Mouse (Mus musculus): ENCODE data around the gene Rad9a. TPM values are rescaled to one million over a fixed set of nuclear protein-coding genes. Genes with fewer than 3 reads are reported as not detected.
"Not testable (repeated sequence)": the region's sequence is repeated elsewhere in the genome, so short reads cannot be mapped to it uniquely, and the experiment has no call there.

The Rad9a gene
- 33.2 and 38.3 TPM in 2 replicates for polyA plus RNA-seq (2014; fragmentation: Nextera tagmentation; extraction: Ambion mirVana)

GRCm38 (mm10) chr19:4201291-4201909 is at the start of gene Rad9a:
Gene Rad9a (minus strand): TSS chr19:4201662.
- ATAC-seq (replicated peaks; ENCODE audit: low FRiP score, low TSS enrichment, low read depth): peak; percentile 87
- no peaks in the 10 kb centered on the region for H3K27me3 ChIP-seq (replicated peaks; ENCODE audit: control insufficient read depth, insufficient read depth, low read length)
- peak; percentile 94 for DNase-seq (ENCODE audit: low spot score)
- peaks cover 31% of the 10 kb centered on the region for H3K36me3 ChIP-seq (ENCODE audit: control insufficient read depth, insufficient read depth, low read length)
- peak within 1 kb of the TSS; percentile 39; the same call in 1 of the 2 replicates for H3K27ac ChIP-seq (ENCODE audit: low read depth)
- H3K4me3 ChIP-seq (ENCODE audit: low read depth, low read length): peak within 1 kb of the TSS; percentile 67
- H3K9me3 ChIP-seq (ENCODE audit: control insufficient read depth, low read length): no peaks in the 10 kb centered on the region
- under 1% methylated on average over 34 of the region's 34 CpGs for WGBS
- H3K4me1 ChIP-seq (replicated peaks; ENCODE audit: control insufficient read depth, insufficient read depth, low read length): peaks cover 21% of the 10 kb centered on the region
- H3K4me2 ChIP-seq (ENCODE audit: low read length): peak within 1 kb of the TSS; percentile 99
- H3K9ac ChIP-seq (ENCODE audit: low read length): peak within 1 kb of the TSS; percentile 62

- ATAC-seq (replicated peaks; ENCODE audit: low FRiP score, low TSS enrichment, low read depth): 0 out of 2 replicates have a peak, but pooled peaks have one; percentile 15
- H3K4me3 ChIP-seq (ENCODE audit: low read depth, low read length); H3K36me3 ChIP-seq (ENCODE audit: control insufficient read depth, insufficient read depth, low read length); H3K4me1 ChIP-seq (replicated peaks; ENCODE audit: control insufficient read depth, insufficient read depth, low read length); H3K9ac ChIP-seq (ENCODE audit: low read length); H3K27ac ChIP-seq (ENCODE audit: low read depth); H3K4me2 ChIP-seq (ENCODE audit: low read length); H3K27me3 ChIP-seq (replicated peaks; ENCODE audit: control insufficient read depth, insufficient read depth, low read length); DNase-seq (ENCODE audit: low spot score); H3K9me3 ChIP-seq (ENCODE audit: control insufficient read depth, low read length): not testable (repeated sequence)
- 57% methylated on average over 1 of the region's 1 CpGs for WGBS
These were observed 47.2 kb upstream of the Rad9a start for GRCm38 (mm10) chr19:4248683-4249082.

GRCm38 (mm10) chr19:4247010-4247409 is 45.5 kb upstream of the Rad9a start:
- Histone ChIP-seq H3K36me3 (ENCODE audit: control insufficient read depth, insufficient read depth, low read length) (no peaks in the 10 kb centered on the region), H3K4me2 (ENCODE audit: low read length) (no peak overlapping the region), H3K4me3 (ENCODE audit: low read depth, low read length) (no peak overlapping the region), H3K9me3 (ENCODE audit: control insufficient read depth, low read length) (no peaks in the 10 kb centered on the region), H3K9ac (ENCODE audit: low read length) (no peak overlapping the region), H3K27me3 (replicated peaks; ENCODE audit: control insufficient read depth, insufficient read depth, low read length) (no peaks in the 10 kb centered on the region), H3K4me1 (replicated peaks; ENCODE audit: control insufficient read depth, insufficient read depth, low read length) (no peaks in the 10 kb centered on the region), H3K27ac (ENCODE audit: low read depth) (no peak overlapping the region)
- DNase-seq (ENCODE audit: low spot score) (no peak), ATAC-seq (replicated peaks; ENCODE audit: low FRiP score, low TSS enrichment, low read depth) (no peak)
- WGBS: 51% methylated on average over 1 of the region's 1 CpGs

GRCm38 (mm10) chr19:4244775-4245174 is 43.3 kb upstream of the Rad9a start:
- Histone ChIP-seq H3K9me3 (ENCODE audit: control insufficient read depth, low read length) (no peaks in the 10 kb centered on the region), H3K27me3 (replicated peaks; ENCODE audit: control insufficient read depth, insufficient read depth, low read length) (no peaks in the 10 kb centered on the region), H3K36me3 (ENCODE audit: control insufficient read depth, insufficient read depth, low read length) (no peaks in the 10 kb centered on the region), H3K4me2 (ENCODE audit: low read length) (no peak overlapping the region), H3K9ac (ENCODE audit: low read length) (no peak overlapping the region), H3K27ac (ENCODE audit: low read depth) (no peak overlapping the region), H3K4me3 (ENCODE audit: low read depth, low read length) (no peak overlapping the region), H3K4me1 (replicated peaks; ENCODE audit: control insufficient read depth, insufficient read depth, low read length) (no peaks in the 10 kb centered on the region)
- WGBS: 83% methylated on average over 6 of the region's 6 CpGs
- DNase-seq (ENCODE audit: low spot score): no peak
- ATAC-seq (replicated peaks; ENCODE audit: low FRiP score, low TSS enrichment, low read depth): no peak

GRCm38 (mm10) chr19:4242416-4242815 is 41.0 kb upstream of the Rad9a start:
- no peaks in the 10 kb centered on the region for H3K36me3 ChIP-seq (ENCODE audit: control insufficient read depth, insufficient read depth, low read length)
- ATAC-seq (replicated peaks; ENCODE audit: low FRiP score, low TSS enrichment, low read depth) (no peak), DNase-seq (ENCODE audit: low spot score) (no peak)
- WGBS: 63% methylated on average over 3 of the region's 3 CpGs
- H3K4me1 ChIP-seq (replicated peaks; ENCODE audit: control insufficient read depth, insufficient read depth, low read length): no peaks in the 10 kb centered on the region
- H3K27ac ChIP-seq (ENCODE audit: low read depth): no peak overlapping the region
- H3K9me3 ChIP-seq (ENCODE audit: control insufficient read depth, low read length): no peaks in the 10 kb centered on the region
- H3K27me3 ChIP-seq (replicated peaks; ENCODE audit: control insufficient read depth, insufficient read depth, low read length): no peaks in the 10 kb centered on the region
- H3K9ac ChIP-seq (ENCODE audit: low read length): no peak overlapping the region
- H3K4me2 ChIP-seq (ENCODE audit: low read length): no peak overlapping the region
- no peak overlapping the region for H3K4me3 ChIP-seq (ENCODE audit: low read depth, low read length)

GRCm38 (mm10) chr19:4240247-4240668 is 38.8 kb upstream of the Rad9a start:
- H3K9ac ChIP-seq (ENCODE audit: low read length): no peak overlapping the region
- H3K9me3 ChIP-seq (ENCODE audit: control insufficient read depth, low read length): no peaks in the 10 kb centered on the region
- ATAC-seq (replicated peaks; ENCODE audit: low FRiP score, low TSS enrichment, low read depth) (no peak), DNase-seq (ENCODE audit: low spot score) (no peak)
- no peak overlapping the region for H3K27ac ChIP-seq (ENCODE audit: low read depth)
- H3K27me3 ChIP-seq (replicated peaks; ENCODE audit: control insufficient read depth, insufficient read depth, low read length): no peaks in the 10 kb centered on the region
- no peaks in the 10 kb centered on the region for H3K36me3 ChIP-seq (ENCODE audit: control insufficient read depth, insufficient read depth, low read length)
- no peaks in the 10 kb centered on the region for H3K4me1 ChIP-seq (replicated peaks; ENCODE audit: control insufficient read depth, insufficient read depth, low read length)
- no peak overlapping the region for H3K4me2 ChIP-seq (ENCODE audit: low read length)
- H3K4me3 ChIP-seq (ENCODE audit: low read depth, low read length): no peak overlapping the region
- WGBS: 47% methylated on average over 8 of the region's 8 CpGs

- DNase-seq (ENCODE audit: low spot score): no peak
- ATAC-seq (replicated peaks; ENCODE audit: low FRiP score, low TSS enrichment, low read depth): no peak
These were observed 33.1 kb upstream of the Rad9a start for GRCm38 (mm10) chr19:4234548-4234947.

GRCm38 (mm10) chr19:4232651-4233050 is 31.2 kb upstream of the Rad9a start:
- no peaks in the 10 kb centered on the region for H3K9me3 ChIP-seq (ENCODE audit: control insufficient read depth, low read length)
- H3K4me1 ChIP-seq (replicated peaks; ENCODE audit: control insufficient read depth, insufficient read depth, low read length): peaks cover 21% of the 10 kb centered on the region
- DNase-seq (ENCODE audit: low spot score) (no peak), ATAC-seq (replicated peaks; ENCODE audit: low FRiP score, low TSS enrichment, low read depth) (no peak)
- H3K36me3 ChIP-seq (ENCODE audit: control insufficient read depth, insufficient read depth, low read length): no peaks in the 10 kb centered on the region
- 79% methylated on average over 7 of the region's 7 CpGs for WGBS
- H3K4me3 ChIP-seq (ENCODE audit: low read depth, low read length): no peak overlapping the region
- 0 out of 2 replicates have a peak overlapping the region, but pooled peaks have one; percentile 48 for H3K9ac ChIP-seq (ENCODE audit: low read length)
- no peaks in the 10 kb centered on the region for H3K27me3 ChIP-seq (replicated peaks; ENCODE audit: control insufficient read depth, insufficient read depth, low read length)
- H3K27ac ChIP-seq (ENCODE audit: low read depth): no peak overlapping the region
- peak overlapping the region; percentile 66; the same call in 1 of the 2 replicates for H3K4me2 ChIP-seq (ENCODE audit: low read length)

More at GRCm38 (mm10) chr19:4234548-4234947, 33.1 kb upstream of the Rad9a start:
- Histone ChIP-seq H3K4me3 (ENCODE audit: low read depth, low read length) (no peak overlapping the region), H3K9me3 (ENCODE audit: control insufficient read depth, low read length) (no peaks in the 10 kb centered on the region), H3K27ac (ENCODE audit: low read depth) (no peak overlapping the region), H3K9ac (ENCODE audit: low read length) (no peak overlapping the region), H3K27me3 (replicated peaks; ENCODE audit: control insufficient read depth, insufficient read depth, low read length) (no peaks in the 10 kb centered on the region), H3K4me2 (ENCODE audit: low read length) (no peak overlapping the region), H3K36me3 (ENCODE audit: control insufficient read depth, insufficient read depth, low read length) (no peaks in the 10 kb centered on the region), H3K4me1 (replicated peaks; ENCODE audit: control insufficient read depth, insufficient read depth, low read length) (peaks cover 17% of the 10 kb centered on the region)
- 74% methylated on average over 4 of the region's 4 CpGs for WGBS

- Histone ChIP-seq H3K4me1 (replicated peaks; ENCODE audit: control insufficient read depth, insufficient read depth, low read length) (peaks cover 21% of the 10 kb centered on the region), H3K27me3 (replicated peaks; ENCODE audit: control insufficient read depth, insufficient read depth, low read length) (no peaks in the 10 kb centered on the region), H3K4me2 (ENCODE audit: low read length) (peak overlapping the region; percentile 66), H3K9ac (ENCODE audit: low read length) (peak overlapping the region; percentile 48), H3K27ac (ENCODE audit: low read depth) (peak overlapping the region; percentile 82), H3K4me3 (ENCODE audit: low read depth, low read length) (peak overlapping the region; percentile 62), H3K9me3 (ENCODE audit: control insufficient read depth, low read length) (no peaks in the 10 kb centered on the region), H3K36me3 (ENCODE audit: control insufficient read depth, insufficient read depth, low read length) (no peaks in the 10 kb centered on the region)
- ATAC-seq (replicated peaks; ENCODE audit: low FRiP score, low TSS enrichment, low read depth): no peak
- DNase-seq (ENCODE audit: low spot score): no peak
- 41% methylated on average over 2 of the region's 2 CpGs for WGBS
These were observed 30.7 kb upstream of the Rad9a start for GRCm38 (mm10) chr19:4232186-4232572.
